Mouse (Mus musculus): ENCODE measurements around the gene Pdgfd. TPM values are rescaled to one million over a fixed set of nuclear protein-coding genes. Genes with fewer than 3 reads are reported as not detected.

Pdgfd gene
- total RNA-seq, 2 experiments from 2014 or later: 22.0 to 24.5 TPM

Other genes with a start within 250 kb of the Pdgfd start
- not detected for gene Ddi1, start 101.3 kb downstream of the Pdgfd start, total RNA-seq (2021)